Mouse (Mus musculus): ENCODE data around the gene Lmbr1l. TPM values are rescaled to one million over a fixed set of nuclear protein-coding genes. Genes with fewer than 3 reads are reported as not detected.
A peak's percentile ranks its signal among the peaks of the same experiment; 100 is the strongest.
"Not testable (repeated sequence)": the region's sequence is repeated elsewhere in the genome, so short reads cannot be mapped to it uniquely, and the experiment has no call there.

Gene Lmbr1l
- polyA plus RNA-seq, 1 experiment from 2014 or later: 11.6 TPM

DNA sequence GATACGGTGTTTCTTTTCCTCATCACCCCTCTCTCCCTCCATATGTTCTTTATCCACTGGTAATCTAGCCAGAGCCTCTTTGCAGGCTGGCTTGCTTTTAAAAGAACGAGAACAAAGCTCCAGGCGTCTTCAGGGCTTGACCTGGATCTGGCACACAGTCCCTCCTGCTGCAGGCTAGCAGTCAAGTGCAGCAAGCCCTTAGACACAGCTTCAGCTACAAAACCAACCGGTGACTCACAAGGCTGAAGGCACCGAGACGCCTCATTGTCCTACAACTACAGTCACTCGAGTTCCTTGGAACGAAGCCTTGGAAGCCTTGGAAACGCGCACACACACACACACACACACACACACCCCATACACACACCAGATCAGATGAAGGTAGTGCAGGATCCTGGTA is 22.8 kb upstream of the Lmbr1l start:
- Histone ChIP-seq H3K9ac (ENCODE audit: low read depth, low read length) (no peak overlapping the region), H3K4me2 (ENCODE audit: low read length) (no peak overlapping the region), H3K4me3 (replicated peaks; ENCODE audit: low read depth, low read length) (no peak overlapping the region), H3K4me1 (replicated peaks; ENCODE audit: insufficient read depth, low read length) (no peaks in the 10 kb centered on the region), H3K36me3 (ENCODE audit: insufficient read depth, low read length) (no peaks in the 10 kb centered on the region), H3K9me3 (replicated peaks; ENCODE audit: low read length) (no peaks in the 10 kb centered on the region), H3K27me3 (ENCODE audit: insufficient read depth, low read length) (no peaks in the 10 kb centered on the region), H3K27ac (no peak overlapping the region)
- TF ChIP-seq CTCF (IDR thresholded peaks at IDR 0.05; ENCODE audit: low read depth): no peak
- no peak for DNase-seq (ENCODE audit: low spot score)
- WGBS: 69% methylated on average over 10 of the region's 10 CpGs
- no peak for ATAC-seq (replicated peaks; ENCODE audit: low FRiP score, low read depth)

DNA sequence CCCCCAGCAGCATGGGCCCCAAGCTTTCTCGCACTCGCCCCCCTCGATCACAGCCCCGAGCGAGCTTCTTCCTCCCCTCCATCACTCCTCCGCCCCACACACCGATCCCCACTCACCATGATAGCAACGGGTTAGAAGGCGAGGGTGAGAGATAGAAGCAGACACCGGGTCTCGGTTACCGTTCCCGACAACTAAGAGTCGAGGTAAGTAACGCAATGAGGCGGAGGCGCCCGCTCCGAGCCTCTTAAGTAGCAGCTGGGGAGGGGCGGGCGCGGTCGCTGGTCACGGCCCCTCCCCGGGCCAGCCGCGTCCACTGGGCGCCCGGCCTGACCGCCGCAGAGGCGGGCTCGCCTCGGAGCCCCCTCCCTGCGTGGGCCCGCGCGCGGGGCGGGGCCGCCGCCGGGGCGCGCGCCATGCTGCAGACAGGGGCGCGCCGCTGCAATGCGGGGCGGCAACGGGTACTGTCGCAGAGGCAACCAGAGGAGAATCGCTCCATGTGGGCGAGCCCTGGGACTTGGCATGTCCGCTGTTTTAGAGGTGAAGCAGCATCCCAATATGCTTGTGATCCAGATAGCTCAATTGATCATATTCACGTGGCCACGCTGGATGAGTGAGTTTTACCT is 16.3 kb upstream of the Lmbr1l start, which contains the start of gene Tuba1b:
Tuba1b (minus strand) TSS at position 349 of the 623 bp plus-strand sequence.
- ATAC-seq (replicated peaks; ENCODE audit: low FRiP score, low read depth): peak; percentile 95
- peak within 1 kb of the TSS; percentile 79 for H3K4me3 ChIP-seq (replicated peaks; ENCODE audit: low read depth, low read length)
- WGBS: under 1% methylated on average over 52 of the region's 58 CpGs
- TF ChIP-seq CTCF (IDR thresholded peaks at IDR 0.05; ENCODE audit: low read depth): peak; percentile 21; the same call in 1 of the 2 replicates
- H3K27ac ChIP-seq: peak within 1 kb of the TSS; percentile 95
- peaks cover 13% of the 10 kb centered on the region for H3K36me3 ChIP-seq (ENCODE audit: insufficient read depth, low read length)
- peak; percentile 95 for DNase-seq (ENCODE audit: low spot score)
- no peaks in the 10 kb centered on the region for H3K9me3 ChIP-seq (replicated peaks; ENCODE audit: low read length)
- peak within 1 kb of the TSS; percentile 86 for H3K9ac ChIP-seq (ENCODE audit: low read depth, low read length)
- peak within 1 kb of the TSS; percentile 83 for H3K4me2 ChIP-seq (ENCODE audit: low read length)
- no peaks in the 10 kb centered on the region; the same call in 1 of the 2 replicates for H3K4me1 ChIP-seq (replicated peaks; ENCODE audit: insufficient read depth, low read length)
- H3K27me3 ChIP-seq (ENCODE audit: insufficient read depth, low read length): no peaks in the 10 kb centered on the region

DNA sequence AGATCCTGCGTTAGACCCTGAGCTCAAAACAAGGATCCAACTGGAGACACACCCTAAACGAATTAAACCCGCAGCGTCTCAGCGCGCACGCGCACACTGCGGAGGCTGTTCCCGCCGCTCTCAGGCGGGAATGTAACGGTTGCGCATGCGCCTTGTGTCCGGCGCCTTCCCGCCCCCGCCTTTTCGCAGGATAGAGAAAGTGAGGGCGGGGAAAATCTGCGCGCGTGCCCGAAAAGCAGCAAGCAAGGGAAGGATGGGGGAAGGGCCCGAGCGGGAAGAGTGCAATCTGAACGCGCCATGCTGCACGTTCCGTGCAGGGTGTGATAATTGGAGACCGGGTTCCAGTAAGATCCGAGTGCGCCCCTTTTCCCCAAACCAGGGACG is 15.8 kb upstream of the Lmbr1l start:
- peak; percentile 85 for ATAC-seq (replicated peaks; ENCODE audit: low FRiP score, low read depth)

DNA sequence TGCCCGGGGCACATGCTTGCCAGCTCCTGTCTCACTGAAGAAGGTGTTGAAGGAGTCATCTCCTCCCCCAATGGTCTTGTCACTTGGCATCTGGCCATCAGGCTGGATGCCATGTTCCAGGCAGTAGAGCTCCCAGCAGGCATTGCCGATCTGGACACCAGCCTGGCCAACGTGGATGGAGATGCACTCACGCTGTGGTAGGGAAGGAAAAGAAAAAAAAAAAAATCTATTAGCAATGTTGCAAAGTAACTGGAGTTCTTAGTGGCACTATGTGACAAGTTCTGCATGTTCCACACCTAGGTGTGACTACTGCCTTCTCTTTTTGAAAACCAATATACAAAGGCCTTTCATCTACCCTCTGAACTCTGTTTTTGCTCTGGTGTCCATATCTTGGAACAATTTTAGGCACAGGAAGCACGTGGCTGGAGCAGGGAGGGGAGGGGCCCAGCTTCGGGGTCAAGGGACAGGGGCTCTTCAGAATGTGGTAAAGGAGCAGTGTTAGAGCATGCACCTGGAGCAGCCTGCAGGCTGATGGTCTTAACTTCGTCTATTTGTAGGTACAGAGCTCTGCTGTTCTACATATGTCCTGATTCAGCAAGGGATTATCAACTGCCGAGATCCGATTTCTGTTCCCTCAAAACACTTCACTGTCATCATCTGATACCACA is 15.1 kb upstream of the Lmbr1l start:
- peak overlapping the region; percentile 86 for H3K9ac ChIP-seq (ENCODE audit: low read depth, low read length)
- H3K4me3 ChIP-seq (replicated peaks; ENCODE audit: low read depth, low read length): peak overlapping the region; percentile 79
- not testable (repeated sequence) for H3K4me1 ChIP-seq (replicated peaks; ENCODE audit: insufficient read depth, low read length); H3K9me3 ChIP-seq (replicated peaks; ENCODE audit: low read length); H3K27me3 ChIP-seq (ENCODE audit: insufficient read depth, low read length); DNase-seq (ENCODE audit: low spot score); ATAC-seq (replicated peaks; ENCODE audit: low FRiP score, low read depth)
- H3K27ac ChIP-seq: 0 out of 2 replicates have a peak overlapping the region, but pooled peaks have one; percentile 95
- H3K36me3 ChIP-seq (ENCODE audit: insufficient read depth, low read length): peaks cover 13% of the 10 kb centered on the region
- H3K4me2 ChIP-seq (ENCODE audit: low read length): peak overlapping the region; percentile 83
- WGBS: 4% methylated on average over 8 of the region's 9 CpGs

More for the DNA sequence above, 15.8 kb upstream of the Lmbr1l start:
- DNase-seq (ENCODE audit: low spot score): peak; percentile 99
- Histone ChIP-seq H3K27me3 (ENCODE audit: insufficient read depth, low read length) (no peaks in the 10 kb centered on the region), H3K9ac (ENCODE audit: low read depth, low read length) (peak overlapping the region; percentile 86), H3K27ac (peak overlapping the region; percentile 95), H3K9me3 (replicated peaks; ENCODE audit: low read length) (no peaks in the 10 kb centered on the region), H3K4me3 (replicated peaks; ENCODE audit: low read depth, low read length) (peak overlapping the region; percentile 79), H3K36me3 (ENCODE audit: insufficient read depth, low read length) (peaks cover 13% of the 10 kb centered on the region), H3K4me1 (replicated peaks; ENCODE audit: insufficient read depth, low read length) (peaks cover under 1% of the 10 kb centered on the region; the same call in 1 of the 2 replicates), H3K4me2 (ENCODE audit: low read length) (peak overlapping the region; percentile 83)
- no peak for TF ChIP-seq CTCF (IDR thresholded peaks at IDR 0.05; ENCODE audit: low read depth)
- WGBS: 0% methylated on average over 35 of the region's 35 CpGs

DNA sequence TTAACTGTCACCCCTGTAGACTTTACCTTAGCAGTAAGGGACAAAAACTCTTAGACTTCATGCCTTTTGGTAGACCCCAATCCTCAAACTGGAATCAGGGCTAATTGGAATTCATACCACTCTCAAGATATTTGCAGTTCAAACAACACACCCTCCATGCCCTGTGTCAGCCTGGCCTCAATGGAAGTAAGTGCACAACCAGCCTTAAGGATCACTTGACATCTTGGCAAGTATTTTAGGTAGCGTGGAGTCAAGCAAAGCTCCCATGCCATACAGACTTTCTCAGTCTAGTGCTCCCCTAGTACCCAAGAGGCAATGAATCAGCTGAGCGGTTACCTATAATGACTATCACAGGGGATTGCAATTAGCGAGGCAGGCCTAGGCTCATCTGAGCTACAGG is 13.0 kb upstream of the Lmbr1l start:
- Histone ChIP-seq H3K4me2 (ENCODE audit: low read length) (no peak overlapping the region), H3K27me3 (ENCODE audit: insufficient read depth, low read length) (no peaks in the 10 kb centered on the region), H3K9ac (ENCODE audit: low read depth, low read length) (no peak overlapping the region), H3K9me3 (replicated peaks; ENCODE audit: low read length) (no peaks in the 10 kb centered on the region), H3K27ac (no peak overlapping the region), H3K4me1 (replicated peaks; ENCODE audit: insufficient read depth, low read length) (peaks cover 5% of the 10 kb centered on the region; the same call in 1 of the 2 replicates), H3K36me3 (ENCODE audit: insufficient read depth, low read length) (peaks cover 13% of the 10 kb centered on the region), H3K4me3 (replicated peaks; ENCODE audit: low read depth, low read length) (no peak overlapping the region)
- TF ChIP-seq CTCF (IDR thresholded peaks at IDR 0.05; ENCODE audit: low read depth): no peak
- WGBS: 66% methylated on average over 3 of the region's 3 CpGs
- DNase-seq (ENCODE audit: low spot score): no peak
- ATAC-seq (replicated peaks; ENCODE audit: low FRiP score, low read depth): no peak

DNA sequence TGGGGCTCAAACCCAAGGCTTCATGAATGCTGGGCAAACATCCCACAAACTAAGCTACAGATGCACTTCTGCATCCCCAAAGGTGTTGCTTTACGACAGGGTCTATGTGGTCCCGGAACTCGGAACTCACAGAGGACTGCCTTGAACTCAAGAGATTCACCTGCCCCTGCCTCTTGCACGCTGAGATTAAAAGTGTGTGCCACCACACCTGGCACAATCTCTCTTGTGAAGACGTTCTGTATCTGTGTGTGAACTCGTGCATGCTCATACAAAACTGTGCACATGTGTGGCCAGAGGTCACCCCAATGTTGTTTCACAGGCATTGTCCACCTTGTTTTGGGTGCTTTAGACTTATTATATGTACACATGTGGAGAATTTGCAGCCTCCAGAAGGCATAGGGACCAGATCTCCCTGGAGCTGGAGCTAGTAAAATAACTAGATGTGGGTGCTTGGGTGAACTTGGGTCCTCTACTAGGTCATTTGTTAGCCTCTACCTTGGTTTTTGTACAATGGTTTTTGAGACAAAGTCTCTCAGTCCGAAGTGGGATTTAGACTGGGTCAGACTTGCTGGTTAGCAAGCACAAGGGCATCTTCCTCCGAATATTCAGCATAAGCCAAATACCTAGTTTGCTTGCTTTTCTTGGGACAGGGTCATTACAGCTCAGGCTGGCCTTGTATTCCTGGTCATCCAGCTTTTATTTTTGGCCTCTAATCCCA is 12.1 kb upstream of the Lmbr1l start:
- Histone ChIP-seq H3K27ac (no peak overlapping the region), H3K9me3 (replicated peaks; ENCODE audit: low read length) (no peaks in the 10 kb centered on the region), H3K4me1 (replicated peaks; ENCODE audit: insufficient read depth, low read length) (peaks cover 5% of the 10 kb centered on the region; the same call in 1 of the 2 replicates), H3K9ac (ENCODE audit: low read depth, low read length) (no peak overlapping the region), H3K36me3 (ENCODE audit: insufficient read depth, low read length) (peaks cover 13% of the 10 kb centered on the region), H3K4me3 (replicated peaks; ENCODE audit: low read depth, low read length) (no peak overlapping the region), H3K27me3 (ENCODE audit: insufficient read depth, low read length) (no peaks in the 10 kb centered on the region), H3K4me2 (ENCODE audit: low read length) (no peak overlapping the region)
- ATAC-seq (replicated peaks; ENCODE audit: low FRiP score, low read depth) (no peak), DNase-seq (ENCODE audit: low spot score) (no peak)
- TF ChIP-seq CTCF (IDR thresholded peaks at IDR 0.05; ENCODE audit: low read depth): no peak
- WGBS: 48% methylated on average over 8 of the region's 8 CpGs
